Mouse (Mus musculus): ENCODE measurements at regions not wholly inside any gene's neighbourhood (a gene's known extent, or its start where the extent isn't known, plus 50 kb on each side); places are given as distances from the start of the nearest gene placed in this dataset.

- TF ChIP-seq CTCF (IDR thresholded peaks at IDR 0.05; ENCODE audit: borderline replicate concordance, insufficient read depth, low read depth, low read length) (no peak), POLR2A (IDR thresholded peaks at IDR 0.05; ENCODE audit: borderline replicate concordance, insufficient read depth, low read length) (no peak)
These were observed 66.9 kb upstream of the Cerkl start for GRCm38 (mm10) chr2:79523441-79523840.
